Mouse (Mus musculus): ENCODE results near the gene Traf1. TPM values are rescaled to one million over a fixed set of nuclear protein-coding genes. Genes with fewer than 3 reads are reported as not detected.

Traf1 gene
- 1 to 10 TPM; 3.0 to 3.3 TPM for total RNA-seq (2023)

GRCm38 (mm10) chr2:34961481-34962036 lies at the start of gene Traf1:
Traf1 (minus strand) TSS chr2:34961772.

GRCm38 (mm10) chr2:34913218-34914068 lies 48.1 kb downstream of the Traf1 start, which contains the start of gene Phf19:
Phf19 (minus strand) TSS chr2:34914026.

Other genes with a start within 250 kb of the Traf1 start
- gene Gapvd1, start 206.5 kb downstream of the Traf1 start, total RNA-seq (2023), result 10 to 100 TPM; 87.3 to 91.3 TPM
- 100 to 1,000 TPM; 731 to 950 TPM for gene Hspa5, start 189.8 kb downstream of the Traf1 start, total RNA-seq (2023)
- gene Rabepk, start 161.9 kb downstream of the Traf1 start, total RNA-seq (2023), result 10 to 100 TPM in 1 of 2 experiments, 1 to 10 TPM in 1; 8.3 to 11.7 TPM
- gene Fbxw2, start 135.5 kb downstream of the Traf1 start, total RNA-seq (2023), result 10 to 100 TPM; 82.5 to 92.0 TPM
- not detected for gene Gm34653, start 128.8 kb downstream of the Traf1 start, total RNA-seq (2023)
- not detected for gene Cutal, start 87.4 kb downstream of the Traf1 start, total RNA-seq (2023)
- gene Psmd5, start 86.8 kb downstream of the Traf1 start, total RNA-seq (2023), result 10 to 100 TPM; 20.9 to 24.5 TPM
- gene Phf19, start 47.7 kb downstream of the Traf1 start, total RNA-seq (2023), result 10 to 100 TPM in 1 of 2 experiments, 1 to 10 TPM in 1; 9.1 to 13.4 TPM
- 1 to 10 TPM; 1.1 to 1.4 TPM for gene Hc, start 99.7 kb upstream of the Traf1 start, total RNA-seq (2023)
- under 1 TPM; 0.33 to 0.88 TPM for gene AI182371, start 139.8 kb upstream of the Traf1 start, total RNA-seq (2023)
- gene Cntrl, start 147.7 kb upstream of the Traf1 start, total RNA-seq (2023), result 10 to 100 TPM; 70.6 to 80.4 TPM
- gene Rab14, start 239.3 kb upstream of the Traf1 start, total RNA-seq (2023), result 100 to 1,000 TPM; 134 to 147 TPM